Mouse (Mus musculus) limb, embryonic 15.5 days (tissue): ENCODE measurements around the gene Mybphl. TPM values are rescaled to one million over a fixed set of nuclear protein-coding genes. Genes with fewer than 3 reads are reported as not detected.

Experiments
- ATAC-seq: fragments of 200-750 bp; cut with Nextera tagmentation; 2 replicates; pipeline ENCODE4 v1.8.0; 2017; ENCODE audit warnings: low read depth, moderate TSS enrichment; ENCODE audit not compliant: insufficient number of reproducible peaks, low FRiP score, low TSS enrichment
- H3K27ac ChIP-seq: fragments of 300-500 bp; sonication (generic); 2 replicates; pipeline ENCODE4 v1.5.1; 2015; ENCODE audit warnings: moderate library complexity, mild to moderate bottlenecking, inconsistent platforms
- H3K27me3 ChIP-seq: fragments of 300-500 bp; sonication (generic); 2 replicates; pipeline ENCODE4 v1.6.1; 2015; ENCODE audit warnings: inconsistent platforms
- H3K36me3 ChIP-seq: fragments of 300-500 bp; sonication (generic); 2 replicates; pipeline ENCODE4 v1.6.1; 2015; ENCODE audit warnings: inconsistent platforms
- H3K4me1 ChIP-seq: fragments of 300-500 bp; sonication (generic); 2 replicates; pipeline ENCODE4 v1.6.1; 2015; ENCODE audit warnings: inconsistent platforms
- H3K4me2 ChIP-seq: fragments of 300-500 bp; sonication (generic); 2 replicates; pipeline ENCODE4 v1.6.1; 2015; ENCODE audit warnings: mild to moderate bottlenecking, inconsistent platforms
- H3K4me3 ChIP-seq: fragments of 300-500 bp; sonication (generic); 2 replicates; pipeline ENCODE4 v1.5.1; 2015; ENCODE audit warnings: mild to moderate bottlenecking, inconsistent platforms
- H3K9ac ChIP-seq: fragments of 300-500 bp; sonication (generic); 2 replicates; pipeline ENCODE4 v1.6.1; 2015; ENCODE audit warnings: inconsistent platforms
- H3K9me3 ChIP-seq: fragments of 300-500 bp; sonication (generic); 2 replicates; pipeline ENCODE4 v1.6.1; 2016; ENCODE audit warnings: inconsistent platforms
- WGBS: fragments of 180-500 bp; shearing (Covaris S2); methylation state at CpG from one replicate; pipeline ENCODE4 v1.1.7; 2015; 5-methylcytosine and 5-hydroxymethylcytosine counted together
- polyA plus RNA-seq: library from polyadenylated mRNA; unstranded; fragments of >200 nt; fragmentation: Nextera tagmentation; extraction: Ambion mirVana; gene quantifications from 2 replicates; pipeline ENCODE4 v1.2.1, GENCODE M21; 2015

The Mybphl gene
- polyA plus RNA-seq, 1 experiment from 2014 or later, result not detected

- Histone ChIP-seq H3K4me3 (no peak overlapping the region), H3K4me1 (peaks cover 15% of the 10 kb centered on the region), H3K9me3 (no peaks in the 10 kb centered on the region), H3K9ac (no peak overlapping the region), H3K36me3 (peaks cover 57% of the 10 kb centered on the region), H3K27me3 (no peaks in the 10 kb centered on the region), H3K4me2 (no peak overlapping the region), H3K27ac (no peak overlapping the region)
- ATAC-seq, result no peak
- WGBS, result 83% methylated on average over 9 of the region's 9 CpGs
Measured at GRCm38 (mm10) chr3:108398281-108398680, 33.6 kb downstream of the Mybphl start.

DNA sequence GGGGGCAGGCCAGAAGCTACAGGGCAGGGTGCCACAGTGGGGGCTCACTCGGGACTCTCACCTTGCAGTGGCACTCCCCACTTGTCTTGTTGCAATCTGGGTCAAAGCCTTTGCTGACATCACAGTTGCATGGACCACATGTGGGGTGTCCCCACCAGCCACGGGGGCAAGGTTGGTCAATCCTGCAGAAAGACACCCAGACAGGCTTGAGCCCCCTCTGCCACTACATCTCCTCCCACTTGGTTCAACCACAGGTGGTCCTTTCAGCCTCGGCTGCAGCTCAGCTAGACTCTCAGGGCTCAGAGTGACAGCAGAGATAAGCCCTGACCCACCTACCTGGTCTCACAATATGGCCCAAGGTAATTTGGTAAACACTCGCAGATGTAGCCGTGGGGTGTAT is 35.7 kb downstream of the Mybphl start:
- H3K4me2 ChIP-seq, result no peak overlapping the region
- H3K27me3 ChIP-seq, result no peaks in the 10 kb centered on the region
- H3K4me3 ChIP-seq, result no peak overlapping the region
- H3K9ac ChIP-seq, result no peak overlapping the region
- H3K9me3 ChIP-seq, result no peaks in the 10 kb centered on the region
- peaks cover 51% of the 10 kb centered on the region for H3K36me3 ChIP-seq
- no peak for ATAC-seq
- no peak overlapping the region for H3K27ac ChIP-seq
- 82% methylated on average over 5 of the region's 5 CpGs for WGBS
- peaks cover 15% of the 10 kb centered on the region for H3K4me1 ChIP-seq

DNA sequence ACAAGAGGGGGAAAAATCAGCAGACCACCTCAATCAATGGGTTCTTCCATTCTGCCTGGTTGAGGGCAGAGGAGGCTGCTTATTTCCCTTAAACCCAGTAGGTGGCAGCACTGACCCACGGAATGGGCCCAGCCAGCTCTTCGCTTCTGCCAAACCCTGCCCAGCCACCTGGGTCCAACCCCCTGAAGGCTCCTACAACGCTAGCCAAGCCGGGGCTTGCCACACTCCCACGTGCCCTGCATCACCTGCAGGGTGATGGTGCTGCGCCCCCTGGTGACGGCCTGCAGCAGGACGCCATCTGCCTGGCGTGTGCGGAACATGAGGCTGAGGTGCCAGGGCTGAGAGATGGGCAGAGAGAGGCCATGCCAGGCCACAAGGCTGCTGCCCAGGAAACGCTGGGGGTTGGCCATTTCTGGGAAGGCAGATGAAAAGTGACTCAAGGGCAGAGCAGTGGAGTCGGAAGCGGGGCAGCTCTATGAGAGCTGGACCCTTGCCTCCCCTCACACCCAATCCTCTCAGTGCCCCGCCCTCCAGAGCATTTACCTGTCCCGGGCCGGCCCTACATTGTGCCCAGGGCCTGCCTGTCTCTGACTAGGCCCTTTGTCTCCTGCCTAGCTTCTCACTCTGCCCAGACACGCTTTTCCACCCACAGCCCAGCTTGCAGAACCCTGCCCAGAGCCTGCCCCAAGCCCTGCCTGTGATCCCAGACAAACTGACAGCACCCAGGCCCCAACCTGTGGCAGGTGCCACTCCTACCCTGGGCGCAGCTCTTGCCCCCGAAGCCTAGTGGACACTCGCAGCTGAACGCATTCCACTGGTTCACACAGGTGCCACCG is 37.2 kb downstream of the Mybphl start:
- peak; percentile 79 for ATAC-seq
- WGBS, result 29% methylated on average over 22 of the region's 22 CpGs
- peak overlapping the region; percentile 19; the same call in 1 of the 2 replicates for H3K4me3 ChIP-seq
- peak overlapping the region; percentile 40 for H3K4me2 ChIP-seq
- peaks cover 15% of the 10 kb centered on the region for H3K4me1 ChIP-seq
- H3K9ac ChIP-seq, result no peak overlapping the region
- H3K27ac ChIP-seq, result peak overlapping the region; percentile 4; the same call in 1 of the 2 replicates
- no peaks in the 10 kb centered on the region for H3K27me3 ChIP-seq
- no peaks in the 10 kb centered on the region for H3K9me3 ChIP-seq
- peaks cover 51% of the 10 kb centered on the region for H3K36me3 ChIP-seq

GRCm38 (mm10) chr3:108402528-108402920 is 37.8 kb downstream of the Mybphl start:
- Histone ChIP-seq H3K4me3 (no peak overlapping the region), H3K9ac (no peak overlapping the region), H3K27me3 (no peaks in the 10 kb centered on the region), H3K27ac (peak overlapping the region; percentile 4; the same call in 1 of the 2 replicates), H3K4me1 (peaks cover 15% of the 10 kb centered on the region), H3K4me2 (no peak overlapping the region), H3K36me3 (peaks cover 48% of the 10 kb centered on the region), H3K9me3 (no peaks in the 10 kb centered on the region)
- no peak for ATAC-seq
- WGBS, result 83% methylated on average over 15 of the region's 15 CpGs

- peaks cover 26% of the 10 kb centered on the region for H3K4me1 ChIP-seq
- H3K27me3 ChIP-seq, result no peaks in the 10 kb centered on the region
- H3K4me2 ChIP-seq, result no peak overlapping the region
- peaks cover 20% of the 10 kb centered on the region for H3K36me3 ChIP-seq
- H3K27ac ChIP-seq, result no peak overlapping the region
- H3K4me3 ChIP-seq, result no peak overlapping the region
- no peak overlapping the region for H3K9ac ChIP-seq
- WGBS, result 56% methylated on average over 14 of the region's 14 CpGs
- ATAC-seq, result no peak
- H3K9me3 ChIP-seq, result no peaks in the 10 kb centered on the region
Measured at GRCm38 (mm10) chr3:108405536-108406305, 41.0 kb downstream of the Mybphl start.

DNA sequence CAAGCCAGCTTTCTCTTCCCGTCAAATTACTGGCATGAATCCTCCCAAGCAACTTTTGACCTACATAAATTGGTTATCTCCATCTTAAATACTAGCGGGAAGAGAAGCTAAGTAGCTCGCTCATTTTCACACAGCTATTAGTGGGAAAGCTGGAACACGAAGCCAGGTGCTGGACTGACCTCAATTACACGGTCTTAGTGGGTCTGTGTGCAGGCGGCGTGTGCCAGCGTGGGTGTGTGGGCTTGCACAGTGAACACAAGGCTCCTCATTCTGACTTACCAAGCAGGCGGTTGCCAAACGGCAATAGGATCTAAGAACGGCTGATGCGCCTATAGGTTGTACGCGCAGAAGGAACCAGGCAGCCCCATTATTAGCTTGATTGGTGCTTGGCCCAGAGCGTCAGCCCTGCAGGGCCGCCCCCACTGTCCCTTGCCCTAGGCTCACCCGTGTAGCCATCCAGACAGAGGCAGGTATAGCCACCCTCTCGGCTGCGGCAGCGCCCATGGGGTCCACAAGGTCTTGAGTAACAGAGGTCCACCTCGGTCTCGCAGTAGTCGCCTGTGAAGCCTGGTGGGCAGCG is 41.7 kb downstream of the Mybphl start:
- H3K4me2 ChIP-seq, result no peak overlapping the region
- no peak overlapping the region for H3K9ac ChIP-seq
- no peak overlapping the region for H3K4me3 ChIP-seq
- 86% methylated on average over 24 of the region's 24 CpGs for WGBS
- H3K27me3 ChIP-seq, result no peaks in the 10 kb centered on the region
- H3K27ac ChIP-seq, result 0 out of 2 replicates have a peak overlapping the region, but pooled peaks have one; percentile 5
- peaks cover 14% of the 10 kb centered on the region; the same call in 1 of the 2 replicates for H3K36me3 ChIP-seq
- ATAC-seq, result no peak
- H3K4me1 ChIP-seq, result peaks cover 30% of the 10 kb centered on the region
- H3K9me3 ChIP-seq, result no peaks in the 10 kb centered on the region

- no peaks in the 10 kb centered on the region for H3K27me3 ChIP-seq
- peaks cover 27% of the 10 kb centered on the region for H3K36me3 ChIP-seq
- no peak for ATAC-seq
- 0 out of 2 replicates have a peak, but pooled peaks cover 8% of the 10 kb centered on the region for H3K9me3 ChIP-seq
- H3K9ac ChIP-seq, result no peak overlapping the region
- H3K4me3 ChIP-seq, result no peak overlapping the region
- peaks cover 28% of the 10 kb centered on the region for H3K4me1 ChIP-seq
- WGBS, result 80% methylated on average over 8 of the region's 8 CpGs
- H3K4me2 ChIP-seq, result no peak overlapping the region
- no peak overlapping the region for H3K27ac ChIP-seq
Measured at GRCm38 (mm10) chr3:108408517-108409008, 43.9 kb downstream of the Mybphl start.

GRCm38 (mm10) chr3:108409656-108410358 is 45.1 kb downstream of the Mybphl start:
- no peak overlapping the region for H3K4me3 ChIP-seq
- H3K9ac ChIP-seq, result 0 out of 2 replicates have a peak overlapping the region, but pooled peaks have one; percentile 17
- H3K36me3 ChIP-seq, result peaks cover 33% of the 10 kb centered on the region
- no peak for ATAC-seq
- WGBS, result 51% methylated on average over 8 of the region's 8 CpGs
- no peak overlapping the region for H3K27ac ChIP-seq
- H3K9me3 ChIP-seq, result 0 out of 2 replicates have a peak, but pooled peaks cover 13% of the 10 kb centered on the region
- peaks cover 30% of the 10 kb centered on the region for H3K4me1 ChIP-seq
- H3K4me2 ChIP-seq, result no peak overlapping the region
- H3K27me3 ChIP-seq, result 0 out of 2 replicates have a peak, but pooled peaks cover 2% of the 10 kb centered on the region

DNA sequence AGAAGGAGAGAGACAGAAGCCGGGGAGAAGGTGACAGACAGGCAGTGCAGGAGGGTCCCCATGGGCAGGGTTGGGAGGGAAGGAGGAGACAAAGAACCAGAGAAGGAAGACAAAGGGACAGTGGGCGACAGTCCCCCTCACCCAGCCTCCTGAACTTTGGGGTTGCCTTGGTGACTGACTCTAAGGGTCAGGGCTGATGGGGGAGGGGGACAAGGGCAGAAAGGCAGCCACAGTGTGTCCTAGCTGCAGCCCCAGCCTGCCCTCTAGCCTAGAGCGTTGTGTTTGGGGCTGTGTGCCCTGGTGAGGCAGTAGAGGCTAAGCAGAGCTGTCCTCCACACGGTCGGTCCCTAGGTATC is 45.6 kb downstream of the Mybphl start:
- no peak for ATAC-seq
- H3K9ac ChIP-seq, result no peak overlapping the region
- 0 out of 2 replicates have a peak, but pooled peaks cover 13% of the 10 kb centered on the region for H3K9me3 ChIP-seq
- H3K4me2 ChIP-seq, result no peak overlapping the region; the same call in 1 of the 2 replicates
- 36% methylated on average over 5 of the region's 5 CpGs for whole genome bisulfite sequencing
- no peak overlapping the region for H3K4me3 ChIP-seq
- H3K4me1 ChIP-seq, result peaks cover 35% of the 10 kb centered on the region
- H3K36me3 ChIP-seq, result peaks cover 33% of the 10 kb centered on the region
- H3K27me3 ChIP-seq, result 0 out of 2 replicates have a peak, but pooled peaks cover 5% of the 10 kb centered on the region
- 0 out of 2 replicates have a peak overlapping the region, but pooled peaks have one; percentile 17 for H3K27ac ChIP-seq

- Histone ChIP-seq H3K27me3 (peaks cover 5% of the 10 kb centered on the region; the same call in 1 of the 2 replicates), H3K27ac (peak overlapping the region; percentile 17; the same call in 1 of the 2 replicates)
Measured at GRCm38 (mm10) chr3:108411026-108411753, 46.5 kb downstream of the Mybphl start.

More at GRCm38 (mm10) chr3:108411026-108411753, 46.5 kb downstream of the Mybphl start:
- Histone ChIP-seq H3K36me3 (peaks cover 33% of the 10 kb centered on the region), H3K9me3 (0 out of 2 replicates have a peak, but pooled peaks cover 13% of the 10 kb centered on the region), H3K9ac (no peak overlapping the region), H3K4me3 (peak overlapping the region; percentile 1; the same call in 1 of the 2 replicates), H3K4me1 (peaks cover 36% of the 10 kb centered on the region), H3K4me2 (peak overlapping the region; percentile 22; the same call in 1 of the 2 replicates)
- ATAC-seq, result no peak
- WGBS, result 61% methylated on average over 5 of the region's 5 CpGs
